Mouse (Mus musculus) activated CD4-positive, CD25-positive, alpha-beta regulatory T cell, adult 4 months (primary cell): Measurements from ENCODE around the gene Gm6588. TPM values are rescaled to one million over a fixed set of nuclear protein-coding genes. Genes with fewer than 3 reads are reported as not detected.
"Not testable (repeated sequence)": the region's sequence is repeated elsewhere in the genome, so short reads cannot be mapped to it uniquely, and the experiment has no call there.

Source experiments
- ATAC-seq: one replicate; pipeline ENCODE4 v1.8.0; 2017
- polyA plus RNA-seq, 2 experiments: library from polyadenylated mRNA; unstranded; fragments of 100-300 nt; shearing (Covaris generic); gene quantifications; one replicate each; pipeline ENCODE4 v1.2.1; 2017

Gene Gm6588
- polyA plus RNA-seq = not detected

GRCm38 (mm10) chr5:112448747-112449440 lies at the start of gene Gm6588:
Gene Gm6588, plus strand, starts transcription at chr5:112449426.
- ATAC-seq = no peak

DNA sequence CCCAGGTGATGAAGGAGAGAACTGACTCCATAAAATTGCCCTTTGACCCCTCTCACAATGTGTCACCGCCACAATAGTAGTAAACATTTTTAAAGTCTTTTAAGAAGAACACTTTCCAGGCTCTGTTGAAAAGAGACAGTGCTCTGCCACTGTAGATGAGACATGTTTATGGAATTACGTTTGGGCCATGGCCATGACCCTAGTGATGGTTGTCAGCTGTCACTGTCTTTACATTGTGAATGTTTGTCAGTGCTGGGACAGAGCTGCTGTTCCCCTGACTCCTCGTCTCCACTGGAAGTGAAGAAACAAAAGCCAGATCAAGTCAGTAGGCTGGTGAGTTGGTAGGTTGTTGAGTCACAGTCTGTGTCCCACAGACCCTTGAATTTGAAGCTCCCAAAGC lies 46.8 kb upstream of the Gm6588 start:
- ATAC-seq = no peak

GRCm38 (mm10) chr5:112406017-112406416 lies 43.2 kb upstream of the Gm6588 start:
- ATAC-seq = no peak

DNA sequence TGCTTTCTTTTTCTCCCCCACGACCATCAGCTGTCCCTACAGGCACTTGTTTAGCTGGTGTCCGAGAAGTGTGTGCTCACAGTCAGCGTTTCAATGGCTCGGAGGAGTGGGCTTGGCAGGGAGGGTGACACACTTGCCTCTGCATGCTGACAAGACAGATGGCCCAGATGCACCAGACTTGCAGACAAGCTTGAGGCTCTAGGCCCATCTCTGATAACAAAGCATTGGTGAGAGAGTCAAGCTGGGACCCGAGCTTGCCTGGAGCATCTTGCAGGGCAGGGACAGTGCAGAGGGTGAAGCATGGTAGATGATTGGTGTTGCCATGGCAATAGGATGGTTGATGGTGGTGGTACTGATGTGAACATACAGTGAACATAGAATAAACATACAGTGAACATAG lies 40.0 kb upstream of the Gm6588 start:
- no peak for ATAC-seq

- ATAC-seq = no peak
Observed at GRCm38 (mm10) chr5:112411072-112411471, 38.2 kb upstream of the Gm6588 start.

DNA sequence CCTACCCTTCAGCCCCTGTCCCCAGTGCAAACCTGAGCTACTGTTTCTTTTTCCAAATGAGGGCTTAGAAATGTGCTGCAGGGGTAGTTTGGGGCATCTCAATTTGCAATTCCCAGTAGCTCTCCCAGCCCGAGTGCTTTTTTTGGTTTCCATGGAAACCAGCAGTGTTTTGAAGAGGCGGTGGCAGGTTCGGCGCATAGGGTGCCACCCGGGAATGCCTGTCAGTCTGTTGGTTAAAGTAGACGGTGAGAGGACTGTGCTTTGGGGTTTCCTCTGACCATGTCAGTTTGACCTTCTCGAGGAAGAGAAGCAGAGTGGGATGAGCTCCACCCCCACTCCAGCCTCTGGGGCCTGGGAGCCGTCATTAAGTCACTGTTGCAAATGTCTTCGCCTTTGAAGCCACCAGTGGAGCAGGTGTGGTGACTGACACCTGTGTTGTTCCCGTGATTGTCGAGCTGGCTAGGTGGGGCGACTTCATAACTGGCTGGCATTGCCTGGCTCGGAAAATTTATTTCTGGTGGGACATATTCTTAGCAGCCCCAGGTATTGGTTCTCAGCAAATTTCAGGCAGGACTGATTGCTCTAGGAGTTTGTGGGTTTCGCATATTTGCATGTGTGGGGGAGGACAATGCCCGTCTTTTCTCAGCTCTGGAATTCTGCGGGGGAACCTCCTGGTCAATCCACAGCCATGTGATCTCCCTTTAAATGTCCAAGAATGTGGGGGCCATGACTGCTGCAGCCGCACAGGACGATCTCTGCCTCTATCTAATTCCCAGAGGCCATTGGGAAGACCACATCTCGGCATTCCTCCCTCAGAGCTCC lies 37.5 kb upstream of the Gm6588 start:
- ATAC-seq = no peak

DNA sequence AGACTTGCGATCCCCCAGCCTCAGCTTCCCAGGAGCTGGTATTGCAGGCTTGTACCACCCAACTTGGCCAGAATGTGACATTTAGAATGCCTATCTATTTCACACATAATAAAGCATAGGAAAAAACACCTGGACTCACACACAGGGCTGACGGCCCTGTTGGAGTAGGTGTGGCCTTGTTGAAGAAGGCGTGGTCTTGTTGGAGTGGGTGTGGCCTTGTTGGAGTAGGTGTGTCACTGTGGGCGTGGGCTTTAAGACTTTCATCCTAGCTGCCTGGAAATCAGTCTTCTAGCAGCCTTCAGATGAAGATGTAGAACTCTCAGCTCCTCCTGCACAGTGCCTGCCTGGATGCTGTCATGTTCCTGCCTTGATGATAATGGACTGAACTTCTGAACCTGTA lies 36.4 kb upstream of the Gm6588 start:
- ATAC-seq = not testable (repeated sequence)

DNA sequence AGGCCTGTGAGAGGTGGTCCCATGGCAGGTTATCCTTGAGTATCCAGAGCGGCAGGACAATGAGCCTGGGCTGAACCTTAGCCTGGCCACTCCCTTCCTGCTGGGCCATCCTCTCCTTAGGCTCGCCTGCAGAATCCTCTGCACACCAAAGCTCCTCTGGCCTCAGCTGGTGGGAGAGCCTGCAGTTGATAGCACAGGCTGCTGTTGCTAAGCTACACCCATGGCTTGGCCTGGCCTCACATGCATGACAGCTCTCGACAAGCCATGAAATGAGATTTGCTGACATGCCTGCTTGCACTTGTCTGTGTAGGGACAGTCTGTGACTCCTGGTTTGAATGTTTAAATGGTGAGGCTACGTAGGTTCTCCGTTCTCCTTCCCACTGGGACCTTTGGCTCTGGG lies 32.6 kb upstream of the Gm6588 start:
- no peak for ATAC-seq

DNA sequence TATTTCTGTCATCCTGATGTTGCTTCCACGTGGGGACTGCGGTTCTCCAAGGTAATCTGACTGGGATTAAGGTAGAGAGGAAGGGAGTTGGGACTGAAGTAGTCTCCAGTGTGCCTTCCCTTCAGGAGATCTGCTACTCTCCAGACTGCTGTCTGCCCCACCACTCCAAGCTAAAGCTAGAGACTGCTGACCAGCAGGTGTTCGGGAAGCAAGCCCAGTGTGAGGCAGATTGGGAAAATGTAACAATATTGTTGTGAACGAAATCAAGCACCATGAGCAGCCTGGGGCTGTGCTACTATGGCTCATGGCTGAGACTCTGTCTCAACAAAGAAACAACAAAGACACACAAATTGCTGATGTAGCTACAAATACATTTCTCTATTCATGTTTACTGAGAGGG lies 31.2 kb upstream of the Gm6588 start:
- ATAC-seq = no peak

- no peak for ATAC-seq
Observed at GRCm38 (mm10) chr5:112419535-112419934, 29.7 kb upstream of the Gm6588 start.

GRCm38 (mm10) chr5:112426635-112427034 lies 22.6 kb upstream of the Gm6588 start:
- ATAC-seq = no peak

DNA sequence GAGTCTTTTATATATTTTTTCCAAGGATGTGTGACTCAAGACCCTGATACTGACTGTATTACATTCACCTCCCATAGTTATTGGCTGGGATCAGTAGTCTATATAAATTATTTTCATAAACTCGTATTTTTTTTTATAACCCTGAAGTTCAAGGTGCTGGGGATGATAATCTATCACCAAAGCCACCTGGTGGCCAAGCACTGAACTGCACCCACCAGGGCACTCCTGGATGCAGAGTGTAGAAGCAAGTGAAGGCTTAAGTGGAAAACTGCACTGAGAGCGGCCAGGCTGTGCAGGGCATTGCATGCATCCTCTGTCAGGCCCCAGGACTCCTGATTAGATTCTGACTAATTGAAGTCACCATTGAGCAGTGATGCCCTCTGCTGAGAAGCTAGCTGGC lies 21.9 kb upstream of the Gm6588 start:
- no peak for ATAC-seq

DNA sequence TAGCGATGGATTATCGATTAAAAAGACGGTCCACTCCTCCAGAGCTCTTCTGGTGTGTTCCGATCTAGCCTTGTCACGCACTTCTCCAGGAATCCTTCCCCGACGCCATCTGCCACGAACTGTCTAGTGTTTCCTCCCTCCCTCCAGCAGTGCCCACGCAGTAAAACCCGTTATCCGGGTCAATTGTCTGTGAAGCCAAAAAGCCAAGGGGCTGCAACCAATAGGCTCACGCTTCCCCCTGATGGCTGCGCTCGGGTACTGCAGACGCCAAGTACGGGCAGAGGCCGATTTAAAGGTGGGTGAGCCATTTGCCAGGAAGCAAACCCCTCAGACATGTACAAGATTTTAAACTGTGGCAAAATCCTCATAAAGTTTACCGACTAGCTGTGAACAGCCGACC lies 20.3 kb upstream of the Gm6588 start:
- peak; percentile 52 for ATAC-seq

DNA sequence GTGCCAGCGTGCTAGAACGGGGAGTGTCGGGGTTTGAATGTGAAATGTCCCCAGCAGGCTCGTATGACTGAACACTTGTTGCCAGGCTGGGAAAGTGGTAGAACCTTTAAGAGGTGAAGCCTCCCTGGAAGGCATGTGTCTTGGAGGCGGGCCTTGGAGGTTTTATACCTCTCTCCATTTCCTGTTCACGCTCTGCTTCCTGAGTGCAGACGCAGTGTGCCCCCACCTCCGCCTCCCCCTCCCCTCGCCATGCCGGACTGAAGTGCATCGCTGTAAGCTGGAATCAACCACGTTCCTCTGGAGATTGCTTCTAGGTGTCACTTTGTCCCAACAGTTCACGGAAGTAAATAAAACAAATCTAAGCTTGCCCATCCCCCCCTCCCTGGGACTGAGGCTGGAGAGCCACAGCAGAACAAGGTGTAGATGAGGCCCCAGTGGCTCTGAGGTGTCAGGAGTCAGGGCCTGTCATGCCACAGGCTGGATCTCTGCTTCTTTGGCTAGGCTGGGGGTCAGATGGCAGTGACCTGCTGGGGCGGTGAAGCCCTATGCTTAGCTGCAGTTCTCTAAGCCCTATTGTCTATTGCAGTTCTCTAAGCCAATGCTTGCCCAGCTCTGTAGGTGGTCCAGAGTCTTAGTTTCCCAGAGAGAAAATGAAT lies 18.0 kb upstream of the Gm6588 start:
- peak; percentile 62 for ATAC-seq

DNA sequence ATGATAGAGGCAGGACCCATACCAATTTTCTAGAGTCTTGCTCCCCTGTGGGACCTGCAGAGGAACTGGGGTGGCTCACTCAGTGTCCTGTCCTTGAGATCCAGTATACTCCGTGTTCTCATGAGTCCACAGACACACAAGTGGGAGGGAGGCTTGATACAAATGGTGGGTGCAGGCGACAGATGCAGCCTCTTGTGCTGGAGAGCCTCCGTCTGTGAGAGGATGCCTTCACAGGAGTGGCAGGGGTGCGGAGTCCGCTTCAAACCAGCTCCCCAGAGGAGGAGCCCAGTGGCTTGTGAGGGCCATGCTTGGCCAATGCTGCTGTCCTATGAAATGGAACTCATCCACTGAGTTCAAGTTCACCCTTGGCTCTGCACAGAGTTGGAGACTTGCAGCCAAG lies 17.2 kb upstream of the Gm6588 start:
- no peak for ATAC-seq

- peak; percentile 37 for ATAC-seq
Observed at GRCm38 (mm10) chr5:112433004-112433403, 16.2 kb upstream of the Gm6588 start.

- ATAC-seq = no peak
Observed at GRCm38 (mm10) chr5:112438535-112438934, 10.7 kb upstream of the Gm6588 start.

DNA sequence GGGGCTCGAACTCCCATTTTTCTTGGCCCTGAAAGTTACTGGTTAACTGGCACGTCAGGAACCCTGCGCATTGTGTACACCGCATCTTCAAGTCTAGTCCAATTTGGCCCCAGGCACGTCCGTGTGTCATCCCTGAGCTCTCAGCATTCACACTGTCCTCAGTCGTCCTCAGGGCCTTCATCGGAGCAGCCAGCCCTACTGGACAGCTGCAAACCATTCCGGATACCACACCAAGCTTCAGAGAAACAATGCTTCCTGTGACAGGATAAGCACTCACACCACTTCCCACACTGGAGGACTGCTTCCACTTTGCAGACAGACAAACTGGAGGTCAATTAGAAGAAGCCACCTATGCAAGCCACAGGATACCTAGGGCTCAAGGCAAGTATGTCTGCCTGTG lies 3.9 kb downstream of the Gm6588 start:
- no peak for ATAC-seq

DNA sequence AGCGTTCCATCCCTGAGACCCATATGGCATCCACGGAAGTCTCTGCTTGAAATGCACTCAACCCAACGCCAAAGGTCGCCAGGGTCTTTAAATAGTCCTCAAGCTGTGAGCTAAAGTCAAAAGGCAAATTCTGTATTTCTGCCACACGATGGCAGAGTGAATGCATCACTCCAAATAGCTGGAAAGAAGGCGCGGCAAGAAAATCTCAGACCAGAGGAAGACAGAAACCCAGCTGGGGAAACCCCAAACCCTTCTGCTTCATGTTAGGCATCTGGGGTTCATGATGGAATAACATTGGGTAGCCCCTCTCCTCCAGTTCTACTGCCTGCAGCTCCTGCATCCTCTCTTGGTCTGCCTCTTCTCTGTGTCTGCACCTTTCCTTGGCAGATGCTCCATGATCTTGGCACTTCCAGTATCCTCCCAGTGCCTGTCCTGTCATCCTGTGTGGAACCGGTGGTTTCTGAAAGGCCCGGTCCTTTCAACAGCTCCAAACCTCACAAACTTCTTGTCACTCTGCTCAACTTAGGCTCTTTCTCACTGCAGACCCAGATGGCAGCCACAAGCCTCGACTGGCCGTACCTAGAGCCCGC lies 5.8 kb downstream of the Gm6588 start:
- no peak for ATAC-seq

GRCm38 (mm10) chr5:112459903-112460302 lies 10.7 kb downstream of the Gm6588 start:
- ATAC-seq = no peak

- no peak for ATAC-seq
Observed at GRCm38 (mm10) chr5:112466331-112466730, 17.1 kb downstream of the Gm6588 start.

- ATAC-seq = no peak
Observed at GRCm38 (mm10) chr5:112468986-112469581, 19.9 kb downstream of the Gm6588 start.

- no peak for ATAC-seq
Observed at GRCm38 (mm10) chr5:112470144-112470543, 20.9 kb downstream of the Gm6588 start.
